Comparison of ENCODE assay signal across 8 mouse cellular contexts in the genomic region with DNA sequence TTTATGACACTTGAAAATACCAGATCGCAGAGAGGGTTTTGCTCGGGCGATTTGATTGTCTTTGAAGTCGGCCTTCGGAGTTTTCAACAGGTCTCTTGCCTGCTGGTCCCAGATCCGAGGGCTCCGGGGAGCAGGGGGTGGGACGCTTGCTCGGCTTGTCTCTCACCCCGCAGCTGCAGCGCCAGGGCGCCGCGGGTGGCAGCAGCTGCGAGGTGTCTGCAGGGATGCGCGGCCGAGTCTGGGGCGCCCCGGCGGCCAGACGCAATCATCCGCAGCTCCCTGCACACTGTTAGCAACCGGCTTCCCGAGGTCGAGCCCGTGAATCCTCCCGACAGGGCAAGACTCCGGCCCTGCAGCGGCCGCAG.
DNase-seq lines count a peak whose midpoint lies in the region; ATAC-seq and TF ChIP-seq lines count a peak whose summit lies in the region.

No protein-coding gene starts in this region.

- H3K9me3 ChIP-seq in forebrain, embryonic 14.5 days (replicated peaks; ENCODE audit: control insufficient read depth, low read length), result no peaks in the 10 kb centered on the region
- no peaks in the 10 kb centered on the region for H3K9me3 ChIP-seq in hindbrain, embryonic 15.5 days
- no peaks in the 10 kb centered on the region for H3K9me3 ChIP-seq in limb, embryonic 14.5 days (ENCODE audit: control insufficient read depth, low read length)
- H3K9me3 ChIP-seq in neural tube, embryonic 14.5 days (ENCODE audit: control insufficient read depth, low read length), result no peaks in the 10 kb centered on the region

- peak; percentile 7 for DNase-seq in kidney, adult 18-20 months
- no peak for DNase-seq in kidney, adult 11 months
- peak; percentile 41 for DNase-seq in adrenal gland, postnatal 14 days
- DNase-seq in forebrain, embryonic 14.5 days (ENCODE audit: low spot score), result peak; percentile 70
- DNase-seq in limb, embryonic 14.5 days (ENCODE audit: low spot score), result no peak
- no peak for DNase-seq in lung, postnatal 25 days (ENCODE audit: low spot score)

- no peaks in the 10 kb centered on the region for H3K36me3 ChIP-seq in forebrain, embryonic 14.5 days (ENCODE audit: control insufficient read depth, insufficient read depth, low read length)
- no peaks in the 10 kb centered on the region for H3K36me3 ChIP-seq in hindbrain, embryonic 15.5 days
- no peaks in the 10 kb centered on the region for H3K36me3 ChIP-seq in limb, embryonic 14.5 days (ENCODE audit: control insufficient read depth, insufficient read depth, low read length)
- H3K36me3 ChIP-seq in neural tube, embryonic 14.5 days (ENCODE audit: control insufficient read depth, insufficient read depth, low read length), result no peaks in the 10 kb centered on the region

- H3K4me3 ChIP-seq in forebrain, embryonic 14.5 days (ENCODE audit: low read depth, low read length), result peak overlapping the region; percentile 50
- peak overlapping the region; percentile 45 for H3K4me3 ChIP-seq in hindbrain, embryonic 15.5 days
- peak overlapping the region; percentile 46 for H3K4me3 ChIP-seq in limb, embryonic 14.5 days (replicated peaks; ENCODE audit: low read length)
- peak overlapping the region; percentile 44 for H3K4me3 ChIP-seq in neural tube, embryonic 14.5 days (ENCODE audit: low read depth, low read length)

- H3K4me1 ChIP-seq in forebrain, embryonic 14.5 days (ENCODE audit: control insufficient read depth, insufficient read depth, low read length), result peaks cover 7% of the 10 kb centered on the region; the same call in 1 of the 2 replicates
- peaks cover 14% of the 10 kb centered on the region for H3K4me1 ChIP-seq in hindbrain, embryonic 15.5 days (replicated peaks)
- peaks cover 10% of the 10 kb centered on the region for H3K4me1 ChIP-seq in limb, embryonic 14.5 days (ENCODE audit: control insufficient read depth, insufficient read depth, low read length)
- H3K4me1 ChIP-seq in neural tube, embryonic 14.5 days (ENCODE audit: control insufficient read depth, insufficient read depth, low read length), result no peaks in the 10 kb centered on the region

- ATAC-seq in forebrain, embryonic 14.5 days, result peak; percentile 87
- ATAC-seq in hindbrain, embryonic 15.5 days (ENCODE audit: low FRiP score, low read depth), result peak; percentile 87
- peak; percentile 57 for ATAC-seq in limb, embryonic 14.5 days (ENCODE audit: low FRiP score, low read depth)
- ATAC-seq in neural tube, embryonic 14.5 days (ENCODE audit: low read depth), result peak; percentile 87

- H3K4me2 ChIP-seq in forebrain, embryonic 14.5 days (ENCODE audit: low read length), result peak overlapping the region; percentile 93
- peak overlapping the region; percentile 88 for H3K4me2 ChIP-seq in hindbrain, embryonic 15.5 days
- peak overlapping the region; percentile 89 for H3K4me2 ChIP-seq in limb, embryonic 14.5 days (replicated peaks; ENCODE audit: low read depth, low read length, severe bottlenecking)
- peak overlapping the region; percentile 94 for H3K4me2 ChIP-seq in neural tube, embryonic 14.5 days (ENCODE audit: low read depth, low read length)

- peak overlapping the region; percentile 62 for H3K9ac ChIP-seq in forebrain, embryonic 14.5 days (ENCODE audit: low read length)
- peak overlapping the region; percentile 49 for H3K9ac ChIP-seq in hindbrain, embryonic 15.5 days
- H3K9ac ChIP-seq in limb, embryonic 14.5 days (ENCODE audit: low read depth, low read length, severe bottlenecking), result peak overlapping the region; percentile 43
- H3K9ac ChIP-seq in neural tube, embryonic 14.5 days (replicated peaks; ENCODE audit: low read depth, low read length), result peak overlapping the region; percentile 52

- no peak overlapping the region for H3K27ac ChIP-seq in forebrain, embryonic 14.5 days (ENCODE audit: low read depth, low read length)
- peak overlapping the region; percentile 55 for H3K27ac ChIP-seq in hindbrain, embryonic 15.5 days (replicated peaks)
- no peak overlapping the region for H3K27ac ChIP-seq in limb, embryonic 14.5 days (replicated peaks; ENCODE audit: low read depth, low read length)
- H3K27ac ChIP-seq in neural tube, embryonic 14.5 days (ENCODE audit: low read depth, low read length), result peak overlapping the region; percentile 66

- TF ChIP-seq POLR2A in limb, embryonic 14.5 days (IDR thresholded peaks at IDR 0.05; ENCODE audit: borderline replicate concordance, extremely low read depth, insufficient read depth, insufficient read length), result no peak

- under 1% methylated on average over 31 of the region's 31 CpGs for WGBS in forebrain, embryonic 14.5 days
- WGBS in hindbrain, embryonic 15.5 days, result under 1% methylated on average over 31 of the region's 31 CpGs
- 4% methylated on average over 27 of the region's 31 CpGs for WGBS in limb, embryonic 14.5 days
- WGBS in neural tube, embryonic 14.5 days, result under 1% methylated on average over 31 of the region's 31 CpGs

- H3K27me3 ChIP-seq in forebrain, embryonic 14.5 days (replicated peaks; ENCODE audit: control insufficient read depth, insufficient read depth, low read length), result peaks cover 36% of the 10 kb centered on the region
- H3K27me3 ChIP-seq in hindbrain, embryonic 15.5 days, result peaks cover 53% of the 10 kb centered on the region
- H3K27me3 ChIP-seq in limb, embryonic 14.5 days (ENCODE audit: control insufficient read depth, insufficient read depth, low read length), result peaks cover 69% of the 10 kb centered on the region
- H3K27me3 ChIP-seq in neural tube, embryonic 14.5 days (ENCODE audit: control insufficient read depth, insufficient read depth, low read length), result peaks cover 8% of the 10 kb centered on the region

Comparison
In these comparisons a context has a peak if more than half of its experiments do, and no peak if none do; other contexts are left out.
1. DNase-seq: peak in kidney, adult 18-20 months (single experiment), adrenal gland, postnatal 14 days (single experiment) and forebrain, embryonic 14.5 days (single experiment); none in kidney, adult 11 months (single experiment), limb, embryonic 14.5 days (single experiment) and lung, postnatal 25 days (single experiment).
2. H3K27ac ChIP-seq: peak in hindbrain, embryonic 15.5 days (single experiment) and neural tube, embryonic 14.5 days (single experiment); none in forebrain, embryonic 14.5 days (single experiment) and limb, embryonic 14.5 days (single experiment).
3. Peak in every context shown above with its lines, with median percentiles within 50 percentile points of each other: ATAC-seq, H3K4me2 ChIP-seq, H3K4me3 ChIP-seq and H3K9ac ChIP-seq.